Mouse (Mus musculus) 416B (cell line): ENCODE measurements around the gene Plbd2.
A peak's percentile ranks its signal among the peaks of the same experiment; 100 is the strongest.

ENCODE experiments used
- DNase-seq: peaks from one replicate; pipeline ENCODE4 v3.0.0; 2011; ENCODE audit warnings: low read depth

Plbd2 gene

GRCm38 (mm10) chr5:120473361-120473760, 30.1 kb downstream of the Plbd2 start:
- no peak for DNase-seq

DNA sequence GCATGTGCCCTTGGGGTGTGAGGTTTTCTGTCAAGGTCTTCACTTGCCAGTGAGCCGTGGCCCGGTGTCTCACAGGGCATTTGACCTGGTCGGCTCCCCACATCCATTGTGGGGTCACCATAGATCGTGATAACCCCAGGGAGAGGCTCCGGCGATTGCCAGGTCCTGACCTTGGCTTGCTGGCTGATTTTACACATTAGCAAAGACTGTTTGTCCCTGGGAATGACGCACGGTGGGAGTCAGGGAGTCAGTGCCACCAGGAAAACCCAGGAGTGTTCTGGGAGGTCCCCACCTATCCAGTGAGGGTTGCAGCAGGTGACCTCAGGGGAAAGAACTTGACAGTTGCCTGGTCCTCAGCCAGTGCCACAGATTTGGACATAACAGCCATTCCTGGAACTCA, 30.7 kb downstream of the Plbd2 start, which contains the start of gene Sdsl:
Sdsl (minus strand) TSS at position 41 of the 400 bp plus-strand sequence.
- no peak for DNase-seq

GRCm38 (mm10) chr5:120471538-120471937, 31.9 kb downstream of the Plbd2 start:
- DNase-seq: no peak

- no peak for DNase-seq
Observed at GRCm38 (mm10) chr5:120468830-120469229, 34.6 kb downstream of the Plbd2 start.

DNA sequence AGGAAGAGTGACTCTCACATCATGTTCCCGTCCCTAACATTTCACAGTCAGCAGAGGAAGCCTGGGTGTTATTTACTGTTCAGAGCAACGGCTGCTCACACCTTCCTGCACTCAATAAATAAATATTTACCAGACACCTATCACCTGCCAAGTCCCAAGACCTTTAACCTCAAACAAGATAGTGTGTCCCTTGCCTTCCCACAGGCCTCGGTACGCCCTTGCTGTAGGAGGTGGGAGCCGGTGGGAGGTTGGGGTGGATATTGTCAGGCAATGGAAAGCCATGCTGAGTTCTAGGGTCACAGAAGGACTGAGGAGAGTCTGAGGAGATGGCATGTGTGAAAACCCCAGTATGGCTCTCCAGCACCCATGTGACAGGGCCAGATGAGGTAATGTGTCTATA, 35.1 kb downstream of the Plbd2 start:
- DNase-seq: no peak

- DNase-seq: peak; percentile 80
Observed at GRCm38 (mm10) chr5:120467026-120467425, 36.4 kb downstream of the Plbd2 start.

GRCm38 (mm10) chr5:120465860-120466259, 37.6 kb downstream of the Plbd2 start:
- peak; percentile 100 for DNase-seq

GRCm38 (mm10) chr5:120465062-120465461, 38.4 kb downstream of the Plbd2 start:
- DNase-seq: peak; percentile 66

DNA sequence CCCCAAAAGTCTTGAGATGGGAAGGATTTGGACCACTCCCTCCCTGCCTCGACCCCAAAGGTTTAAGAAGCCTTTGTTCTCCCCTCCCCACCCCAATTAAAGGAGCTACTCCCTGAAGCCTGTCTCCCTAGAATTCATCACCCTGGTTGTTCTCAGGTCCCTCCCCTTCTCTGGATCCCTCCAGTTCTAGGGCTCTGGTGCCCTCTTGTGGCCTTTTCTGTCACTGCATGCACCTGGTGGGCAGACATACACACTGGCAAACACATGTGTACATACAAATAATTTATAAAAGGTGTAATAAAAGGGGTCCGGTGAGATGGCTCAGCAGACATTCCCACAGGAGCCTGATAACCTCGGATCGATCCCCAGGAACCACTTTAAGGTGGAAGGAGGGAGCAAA, 39.1 kb downstream of the Plbd2 start:
- DNase-seq: peak; percentile 46

- DNase-seq: no peak
Observed at GRCm38 (mm10) chr5:120461902-120462301, 41.5 kb downstream of the Plbd2 start.

GRCm38 (mm10) chr5:120459133-120459532, 44.3 kb downstream of the Plbd2 start:
- peak; percentile 35 for DNase-seq

- peak; percentile 86 for DNase-seq
Observed at GRCm38 (mm10) chr5:120457628-120458027, 45.8 kb downstream of the Plbd2 start.

- no peak for DNase-seq
Observed at GRCm38 (mm10) chr5:120456841-120457554, 46.4 kb downstream of the Plbd2 start.

- DNase-seq: no peak
Observed at GRCm38 (mm10) chr5:120456253-120456652, 47.2 kb downstream of the Plbd2 start.

- DNase-seq: no peak
Observed at GRCm38 (mm10) chr5:120454756-120455337, 48.6 kb downstream of the Plbd2 start.

GRCm38 (mm10) chr5:120447305-120447704, 56.1 kb downstream of the Plbd2 start:
- DNase-seq: no peak

GRCm38 (mm10) chr5:120440733-120441132, 62.7 kb downstream of the Plbd2 start:
- peak; percentile 74 for DNase-seq

DNA sequence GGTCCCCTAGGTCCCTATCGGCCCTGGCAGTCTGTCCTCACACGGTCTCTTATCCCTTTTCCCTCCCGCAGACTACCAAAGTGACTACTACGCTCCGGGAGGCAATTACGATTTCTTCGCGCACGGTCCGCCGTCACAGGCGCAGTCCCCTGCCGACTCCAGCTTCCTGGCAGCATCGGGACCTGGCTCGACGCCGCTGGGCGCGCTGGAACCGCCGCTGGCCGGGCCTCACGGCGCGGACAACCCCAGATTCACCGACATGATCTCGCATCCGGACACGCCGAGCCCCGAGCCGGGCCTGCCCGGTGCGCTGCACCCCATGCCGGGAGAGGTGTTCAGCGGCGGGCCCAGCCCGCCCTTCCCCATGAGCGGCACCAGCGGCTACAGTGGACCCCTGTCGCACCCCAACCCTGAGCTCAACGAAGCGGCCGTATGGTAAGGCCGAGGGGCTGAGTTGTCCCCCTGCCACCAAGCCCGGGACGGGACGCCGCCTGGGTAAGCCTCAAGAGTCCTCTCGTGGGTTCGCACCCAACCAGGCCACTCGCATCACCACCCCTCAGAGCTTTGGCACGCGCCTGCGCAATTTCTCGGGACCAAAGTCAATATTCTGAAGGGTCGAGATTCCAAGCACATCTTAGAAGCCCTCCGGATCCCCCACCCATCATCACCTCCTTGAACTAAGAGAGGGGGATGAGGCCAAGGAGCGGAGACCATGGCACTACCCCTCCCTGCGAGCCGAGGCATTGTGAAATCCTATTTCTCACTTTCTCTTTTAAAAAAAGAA, 63.3 kb downstream of the Plbd2 start:
- DNase-seq: no peak

- DNase-seq: no peak
Observed at GRCm38 (mm10) chr5:120438991-120439710, 64.3 kb downstream of the Plbd2 start.

DNA sequence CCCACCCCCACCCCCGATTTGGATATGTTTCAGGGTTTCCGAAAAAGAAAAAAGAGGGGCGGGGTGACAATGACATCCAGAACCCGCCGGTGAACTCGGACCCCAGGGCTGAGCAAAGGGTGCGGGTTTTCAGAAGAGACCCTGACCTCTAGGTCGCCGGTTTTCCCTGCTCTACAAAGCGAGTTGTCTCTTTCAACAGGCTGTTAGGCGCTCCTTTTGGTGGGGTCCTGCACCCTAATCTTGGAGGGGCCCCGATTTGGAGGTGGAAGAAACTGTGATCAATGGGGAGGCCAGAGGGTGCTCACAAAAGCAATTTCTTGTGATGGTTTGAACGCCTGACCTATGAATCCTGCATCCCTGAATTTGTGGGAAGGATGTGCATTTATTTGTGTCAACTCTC, 65.0 kb downstream of the Plbd2 start:
- DNase-seq: no peak

- no peak for DNase-seq
Observed at GRCm38 (mm10) chr5:120437986-120438385, 65.4 kb downstream of the Plbd2 start.

GRCm38 (mm10) chr5:120437539-120437938, 65.9 kb downstream of the Plbd2 start:
- DNase-seq: no peak
